Mouse (Mus musculus) adrenal gland (tissue): ENCODE measurements at regions not wholly inside any gene's neighbourhood (a gene's known extent, or its start where the extent isn't known, plus 50 kb on each side); places are given as distances from the start of the nearest gene placed in this dataset.

ENCODE experiments used
- intact Hi-C: fragments of 180-260 bp; cut with DNase I; formaldehyde crosslinking; loops from one replicate; pipeline ENCODE4 v1.15.1; 2025

DNA sequence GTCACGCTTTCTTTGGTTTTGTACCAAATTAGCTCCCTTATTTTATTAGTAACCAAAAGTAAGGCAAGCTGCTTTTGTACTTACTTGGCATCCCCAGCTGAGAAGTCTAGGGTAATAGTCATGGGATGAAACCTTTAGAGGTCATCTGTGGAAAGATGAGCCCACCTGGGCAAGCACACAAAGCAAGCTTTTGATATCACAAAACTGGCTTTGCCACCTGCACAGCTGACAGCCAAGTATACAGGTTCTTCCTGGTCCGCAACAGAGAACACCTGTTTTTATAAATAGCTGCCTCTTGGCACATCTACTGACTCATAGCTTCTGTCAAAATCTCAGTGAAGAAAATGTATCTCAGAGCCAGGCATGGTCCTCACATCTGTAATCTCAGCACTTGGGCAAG lies 197.2 kb downstream of the Arl4a start:
- intact Hi-C loops, result no loop called here

DNA sequence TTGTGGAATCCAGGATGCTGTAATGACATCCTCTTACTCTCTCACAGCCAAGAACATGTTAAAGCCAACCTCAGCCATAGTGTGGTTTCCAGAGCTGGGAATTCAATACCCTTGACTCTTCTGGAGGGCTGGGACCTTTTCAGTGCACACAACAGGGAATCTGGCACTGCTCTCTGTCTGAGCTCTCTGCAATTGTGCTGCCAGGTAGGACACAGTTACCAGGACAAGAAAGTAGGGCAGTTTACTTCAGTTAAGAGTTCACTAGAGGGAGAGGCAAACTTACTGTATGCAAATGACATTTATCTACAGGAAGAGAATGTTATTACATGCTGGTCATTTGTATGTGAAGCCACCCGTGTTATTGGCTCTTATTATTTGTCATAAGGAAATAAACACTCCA lies 197.6 kb downstream of the Arl4a start:
- intact Hi-C loops, result no loop called here

DNA sequence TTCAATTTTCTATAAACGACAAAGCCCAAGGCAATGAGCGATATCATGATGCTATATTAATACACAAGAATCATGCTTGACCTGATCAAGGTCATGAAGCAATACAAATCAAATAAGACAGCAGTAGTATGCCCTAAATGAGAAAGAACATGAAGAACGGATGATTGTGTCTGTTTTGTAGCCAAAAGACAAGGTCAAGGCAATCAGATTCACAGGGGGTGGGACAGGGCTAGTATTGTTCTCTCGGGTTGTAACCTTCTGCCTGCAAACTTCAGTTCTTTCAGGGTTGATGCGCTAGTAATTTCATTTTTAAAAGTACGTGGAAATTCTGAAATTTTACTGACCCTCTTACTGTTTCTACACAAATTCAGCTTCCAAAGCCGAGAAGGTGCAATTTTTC lies 206.7 kb downstream of the Arl4a start:
- intact Hi-C loops, result loop anchor here (10.0 kb wide), 1 partner anchor 204 kb away; the partner anchor contains the start of gene Arl4a

DNA sequence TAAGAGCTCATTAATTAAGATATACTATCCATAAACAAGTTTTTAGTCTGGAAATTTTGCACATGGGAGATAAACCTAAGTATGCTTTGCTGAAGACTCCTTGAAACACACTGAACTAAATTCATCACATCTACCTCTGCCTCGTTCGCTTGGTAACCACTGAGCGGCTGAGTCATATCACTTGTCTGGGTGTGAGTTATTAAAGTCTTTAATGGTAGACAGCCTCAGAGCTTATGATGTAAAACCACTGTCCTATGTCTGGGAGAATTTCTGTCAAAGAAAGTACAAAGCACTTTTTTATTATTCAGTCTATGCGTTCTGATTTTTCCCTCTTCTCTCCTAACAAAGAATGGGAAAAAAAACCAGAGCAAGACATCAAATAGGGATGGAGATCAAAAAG lies 207.3 kb downstream of the Arl4a start:
- intact Hi-C loops, result loop anchor here (10.0 kb wide), 1 partner anchor 204 kb away; the partner anchor contains the start of gene Arl4a

DNA sequence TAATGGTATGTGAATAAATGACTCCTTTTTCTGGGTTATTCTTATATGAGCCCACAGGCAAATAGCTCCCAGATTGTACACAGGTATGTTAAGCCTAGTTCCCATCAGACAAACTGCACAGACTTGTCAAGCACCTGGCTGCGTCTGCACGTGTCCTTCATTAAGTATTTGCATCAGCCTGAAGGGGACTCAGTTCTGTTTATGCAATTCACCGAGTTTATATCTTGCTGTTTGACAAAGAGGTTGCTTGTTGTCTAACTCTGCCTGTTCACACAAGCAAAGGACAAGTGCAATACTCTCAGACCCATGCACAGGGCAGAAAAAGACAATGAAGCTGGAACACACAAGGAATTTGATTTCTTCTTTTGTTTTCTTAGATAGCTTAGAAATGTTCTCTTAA lies 215.2 kb downstream of the Arl4a start:
- intact Hi-C loops, result no loop called here

DNA sequence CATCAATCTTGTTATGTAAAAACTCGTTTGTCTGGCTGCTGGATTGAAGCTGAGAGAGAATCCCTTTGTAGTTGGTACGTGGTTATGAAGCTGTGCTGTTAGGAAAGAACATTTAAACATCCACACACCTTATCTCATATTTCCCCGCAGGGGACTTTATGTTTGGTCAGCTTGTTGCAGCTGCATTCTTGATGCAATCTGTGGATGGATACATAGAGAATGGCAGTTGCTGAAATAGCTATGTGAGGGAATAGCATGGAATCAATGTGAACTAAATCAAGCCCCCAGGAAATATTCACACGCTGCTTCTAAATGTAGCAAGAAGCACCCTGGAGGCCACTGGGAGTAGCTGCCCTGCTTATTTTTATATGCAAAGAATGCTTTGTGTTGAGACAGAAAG lies 236.3 kb downstream of the Arl4a start:
- intact Hi-C loops, result no loop called here

DNA sequence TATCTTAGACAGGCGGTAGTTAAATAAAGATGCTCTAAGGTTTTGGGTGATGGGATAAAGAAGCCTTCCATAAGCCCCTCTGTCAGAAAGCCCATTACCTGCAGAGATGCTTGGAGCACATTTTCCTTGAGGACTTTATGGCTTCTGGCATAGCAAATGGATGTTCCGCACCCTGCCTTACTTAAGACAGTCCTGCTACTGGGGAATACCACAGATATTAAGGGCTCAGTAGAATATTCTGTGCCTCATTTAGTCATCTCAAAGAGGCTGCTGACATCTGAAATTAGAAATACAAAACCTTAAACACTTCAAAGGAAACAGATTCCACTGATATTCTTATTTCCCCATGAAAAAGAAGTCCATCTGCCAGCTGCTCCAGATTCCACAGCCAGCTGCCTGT lies 240.0 kb downstream of the Arl4a start:
- intact Hi-C loops, result no loop called here

DNA sequence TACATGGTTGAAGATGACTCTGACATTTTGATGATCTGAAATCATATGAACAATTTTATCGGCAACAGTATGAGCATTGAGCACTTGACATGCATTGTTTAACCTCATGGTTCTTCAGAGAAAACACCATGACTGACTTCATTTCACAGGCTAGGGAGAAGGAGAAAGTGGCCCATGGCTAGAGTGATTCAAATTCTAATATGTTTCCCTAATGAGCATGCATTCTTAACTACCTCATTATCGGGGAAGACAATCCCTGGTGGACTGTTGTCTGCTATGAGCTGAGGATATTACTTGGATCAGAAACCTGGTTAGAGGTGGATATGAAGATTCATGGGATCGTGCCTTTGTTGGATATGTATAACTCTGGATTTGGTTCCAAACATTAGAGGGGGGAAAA lies 240.9 kb downstream of the Arl4a start:
- intact Hi-C loops, result no loop called here

DNA sequence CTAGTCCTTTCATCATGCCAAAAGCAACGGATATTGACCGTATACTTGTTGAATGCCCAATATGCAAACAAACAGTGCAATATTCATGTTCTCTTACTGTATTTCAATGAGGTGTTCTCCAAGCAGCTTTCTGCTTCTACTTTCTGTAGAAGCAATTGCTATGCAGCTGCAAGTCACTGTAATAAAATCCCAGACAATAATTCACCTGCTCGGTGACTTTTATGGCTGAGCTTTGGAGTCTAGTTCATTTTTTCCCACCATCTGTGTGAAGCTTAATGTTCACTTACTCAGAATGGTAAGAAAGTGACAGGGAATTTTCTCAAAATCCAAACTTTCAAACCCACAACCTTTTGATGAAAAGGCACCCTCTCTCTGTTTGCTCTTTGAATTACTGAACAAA lies 252.8 kb downstream of the Arl4a start:
- intact Hi-C loops, result no loop called here

DNA sequence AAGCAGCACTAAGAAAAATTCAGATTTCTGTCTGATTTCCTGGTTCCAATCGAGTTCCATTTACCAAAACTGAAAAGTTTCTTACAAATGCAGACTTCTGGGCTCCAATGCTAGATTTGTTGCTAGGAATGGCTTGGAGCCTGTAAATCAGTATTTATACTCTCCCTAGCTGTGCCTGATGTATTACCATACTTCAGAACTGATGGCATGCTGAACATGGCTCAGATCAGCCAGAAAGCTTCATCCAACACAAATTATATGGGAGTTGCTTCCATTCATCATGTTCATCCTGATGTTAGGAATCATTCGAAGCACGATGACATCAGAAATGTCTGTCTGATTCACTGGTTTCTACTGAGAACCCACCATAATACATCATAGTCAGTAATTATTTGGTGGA lies 253.3 kb downstream of the Arl4a start:
- intact Hi-C loops, result no loop called here

DNA sequence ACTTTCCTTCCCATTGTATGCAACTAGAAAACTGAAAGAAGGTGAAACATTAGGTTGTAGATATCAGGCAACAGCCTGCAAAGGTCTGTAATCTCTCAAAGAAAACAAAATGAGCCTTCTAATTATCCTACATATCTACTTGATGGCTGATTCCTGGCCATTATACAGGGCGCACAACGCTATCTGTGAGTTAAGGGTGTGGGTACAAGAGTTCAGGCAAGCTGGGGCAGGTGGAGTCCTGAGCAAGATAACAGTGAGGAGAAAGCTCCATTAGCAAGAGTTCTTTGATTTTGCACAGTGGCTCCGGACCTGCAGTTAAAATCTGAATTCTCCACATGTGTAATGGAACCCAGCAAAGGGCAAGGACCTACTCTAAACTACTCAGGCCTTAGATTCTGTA lies 261.7 kb downstream of the Arl4a start:
- intact Hi-C loops, result no loop called here

DNA sequence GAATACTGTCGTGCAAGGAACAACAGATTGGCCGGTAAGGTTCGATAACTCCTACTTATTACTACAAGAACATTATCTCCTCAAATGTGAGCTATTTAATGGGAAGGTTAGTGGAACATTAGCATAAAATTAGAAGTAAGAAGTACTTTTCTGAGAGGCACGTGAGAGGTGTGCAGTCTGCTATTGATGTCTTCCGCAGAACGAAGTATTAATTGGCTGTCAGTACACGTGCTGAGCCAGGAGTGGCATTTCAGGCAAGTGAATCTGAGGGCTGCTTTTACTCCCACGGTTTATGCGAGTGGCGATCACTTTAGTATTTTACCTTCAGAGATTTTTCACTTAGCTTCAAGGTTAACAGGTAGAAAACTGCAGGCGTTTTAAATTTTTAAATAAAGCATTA lies 270.8 kb downstream of the Arl4a start:
- intact Hi-C loops, result loop anchor here (10.0 kb wide), 1 partner anchor 268 kb away; the partner anchor contains the start of gene Arl4a

DNA sequence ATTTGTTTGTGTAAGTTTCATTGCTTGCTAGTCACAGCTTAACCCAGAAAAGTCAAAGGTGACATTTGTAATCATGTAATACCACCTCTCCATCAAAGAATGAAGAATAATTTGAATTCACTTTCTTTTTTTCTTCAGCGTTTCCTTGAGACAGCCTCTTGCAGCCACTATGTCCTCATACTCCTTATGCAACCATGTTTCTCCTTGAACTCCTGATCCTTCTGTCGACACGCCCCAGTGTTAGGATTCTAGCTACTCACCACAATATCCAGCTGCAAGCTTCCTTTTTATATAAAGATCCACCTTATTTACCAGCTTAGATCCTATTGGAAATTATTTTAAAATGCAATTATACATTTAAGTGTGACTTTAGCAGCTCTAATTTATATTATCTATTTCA lies 274.3 kb downstream of the Arl4a start:
- intact Hi-C loops, result loop anchor here (10.0 kb wide), 1 partner anchor 271 kb away; the partner anchor contains the start of gene Arl4a

DNA sequence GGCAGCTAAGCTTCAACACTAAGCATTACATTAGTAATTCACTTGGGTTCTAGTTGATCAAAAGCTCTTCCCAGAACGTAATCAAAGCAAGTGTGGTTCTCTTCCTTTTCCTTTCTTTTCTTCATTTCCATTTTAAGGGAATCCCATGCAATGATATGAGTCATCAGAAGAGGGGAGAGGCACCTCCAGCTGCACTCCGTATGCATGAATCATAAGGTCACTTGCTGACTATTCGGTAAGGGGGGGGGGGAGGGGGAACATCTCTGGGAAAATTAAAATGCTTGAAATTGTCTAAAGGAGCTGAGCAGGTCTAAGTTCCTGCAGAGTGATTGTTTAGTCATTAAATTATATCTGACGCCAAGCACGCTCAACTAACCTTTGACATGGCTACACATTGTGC lies 275.9 kb downstream of the Arl4a start:
- intact Hi-C loops, result loop anchor here (10.0 kb wide), 1 partner anchor 273 kb away; the partner anchor contains the start of gene Arl4a

DNA sequence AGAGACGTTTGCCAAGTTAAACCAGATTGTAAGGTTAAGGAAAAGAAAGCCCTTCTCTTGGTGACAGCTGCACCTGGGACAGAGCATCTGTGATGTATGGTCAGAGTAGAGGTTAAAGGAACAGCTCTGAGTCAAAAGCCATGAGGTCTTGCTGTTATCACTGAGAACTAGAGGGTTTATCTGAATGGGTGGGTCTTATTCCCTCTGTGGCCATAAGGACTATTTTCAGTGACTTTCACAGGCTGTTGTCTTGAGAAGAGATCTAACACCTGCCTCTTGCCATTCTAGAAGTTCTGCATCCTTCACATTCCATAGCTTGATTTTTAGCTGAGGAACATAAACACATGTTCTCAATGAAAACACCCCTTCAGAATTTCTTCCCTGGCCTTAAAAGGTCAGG lies 276.5 kb downstream of the Arl4a start:
- intact Hi-C loops, result loop anchor here (10.0 kb wide), 1 partner anchor 273 kb away; the partner anchor contains the start of gene Arl4a

DNA sequence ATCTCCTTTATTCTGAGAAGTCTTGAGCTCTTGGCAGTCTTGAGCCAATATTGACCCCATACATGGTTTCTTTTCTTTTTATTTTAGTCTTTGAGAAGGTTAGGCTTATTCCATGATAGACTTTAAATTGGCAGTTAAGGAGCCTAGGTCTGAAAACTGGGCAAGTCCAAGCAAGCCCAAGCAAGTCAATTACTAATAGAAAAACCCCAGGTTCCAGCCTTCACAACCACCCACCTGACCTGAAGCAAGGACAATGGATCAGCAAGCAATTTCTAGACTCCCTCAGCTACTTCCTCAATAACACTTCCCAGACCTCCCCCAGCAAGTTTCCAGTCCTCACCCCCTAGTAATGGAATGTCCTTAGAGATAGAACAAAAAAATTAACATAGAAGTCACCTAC lies 279.9 kb downstream of the Arl4a start:
- intact Hi-C loops, result no loop called here

DNA sequence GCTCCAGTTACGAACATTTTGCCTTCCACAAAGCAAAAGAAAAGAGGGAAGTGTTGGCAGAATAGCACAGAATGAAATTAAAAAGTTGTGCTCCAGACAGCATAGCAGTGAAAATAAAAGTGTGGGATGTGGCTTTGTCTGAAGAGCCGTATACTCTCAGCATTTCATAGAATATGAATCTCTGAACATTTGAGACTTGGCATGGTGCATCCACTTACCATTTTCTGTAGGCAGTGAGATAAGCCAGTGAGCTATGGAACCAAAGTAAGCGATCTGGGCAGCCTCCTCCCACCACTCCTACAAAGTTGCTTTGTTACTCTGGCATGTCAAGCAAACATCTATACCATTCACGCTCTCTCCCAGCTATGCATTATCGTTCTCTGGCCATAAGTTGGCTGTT lies 286.0 kb downstream of the Arl4a start:
- intact Hi-C loops, result no loop called here

DNA sequence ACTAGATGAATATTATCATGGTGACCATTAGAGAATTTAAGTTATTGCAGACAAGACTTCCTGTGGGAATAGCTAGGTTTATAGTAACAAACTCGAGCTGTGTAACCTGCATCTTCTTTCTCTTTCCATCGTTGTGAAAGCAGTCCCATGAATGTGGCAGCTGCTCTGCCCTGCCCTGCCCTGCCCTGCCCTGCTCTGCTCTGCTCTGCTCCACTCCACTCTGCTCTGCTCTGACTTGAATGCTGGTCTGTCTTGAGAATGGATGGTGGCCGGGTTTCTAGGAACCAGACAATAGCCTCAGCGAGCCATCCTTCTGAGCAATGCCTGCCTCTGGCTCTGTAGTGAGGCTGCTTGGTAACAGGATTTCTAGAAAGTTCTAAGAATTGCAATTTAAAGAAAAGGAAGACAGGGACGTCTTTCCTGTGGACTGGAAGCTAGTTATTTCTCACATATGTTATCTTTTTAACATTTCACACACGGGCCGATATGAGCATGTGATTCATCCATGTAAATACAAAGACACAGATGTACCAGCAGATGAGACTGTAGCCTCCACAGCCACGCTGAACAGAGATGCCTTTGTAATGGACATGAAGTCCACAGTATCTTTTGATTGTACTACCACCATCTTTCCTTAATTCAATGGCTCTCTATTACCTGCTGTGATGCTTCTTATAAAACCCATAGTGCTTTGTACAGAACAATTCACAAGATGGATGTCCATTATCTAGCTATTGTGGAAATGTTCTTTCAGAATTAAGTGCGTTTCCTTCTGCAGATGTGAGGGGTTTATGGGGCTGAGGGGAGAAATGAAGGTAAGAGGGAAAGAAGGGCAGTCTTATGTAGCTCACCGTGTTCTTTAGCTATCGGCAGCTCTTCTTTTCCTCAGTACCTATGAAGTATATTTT lies 295.4 kb downstream of the Arl4a start:
- intact Hi-C loops, result no loop called here

DNA sequence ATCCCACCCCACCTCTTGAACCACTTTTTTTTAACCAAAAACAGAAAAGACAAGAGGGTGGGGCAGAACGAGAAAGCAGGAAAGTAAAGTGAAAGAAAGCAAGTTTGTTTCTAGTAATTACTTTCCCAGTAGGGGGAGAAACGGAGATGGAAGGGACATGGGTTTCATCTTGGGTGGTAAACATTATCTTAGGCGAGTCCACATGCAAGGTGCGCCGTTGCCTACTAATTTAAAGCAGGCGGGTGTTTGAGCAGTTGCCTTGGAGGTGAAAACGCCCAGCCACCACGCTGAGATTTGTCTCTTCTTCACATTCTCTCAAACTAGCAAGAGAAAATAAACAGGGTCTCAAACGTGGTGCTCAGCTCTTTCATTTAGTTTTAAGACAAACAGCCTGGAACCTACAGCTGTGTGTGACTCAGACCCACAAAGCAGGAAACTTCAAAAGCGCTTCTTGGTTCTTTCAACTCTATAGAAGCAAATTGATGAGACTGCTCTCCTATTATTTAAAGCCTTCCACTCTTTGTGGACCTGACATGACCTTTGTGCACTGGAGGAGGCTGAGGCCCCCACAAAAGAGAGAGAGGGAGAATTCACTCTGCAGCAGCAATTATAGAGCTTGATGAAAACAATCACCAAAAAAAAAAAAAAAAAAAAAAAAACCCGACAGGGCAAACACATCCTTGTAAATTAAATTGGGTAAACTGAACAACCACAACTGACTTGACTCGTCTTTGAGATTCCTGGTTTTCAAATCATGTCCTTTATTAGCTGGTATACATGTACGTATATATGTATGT lies 296.6 kb downstream of the Arl4a start:
- intact Hi-C loops, result no loop called here

DNA sequence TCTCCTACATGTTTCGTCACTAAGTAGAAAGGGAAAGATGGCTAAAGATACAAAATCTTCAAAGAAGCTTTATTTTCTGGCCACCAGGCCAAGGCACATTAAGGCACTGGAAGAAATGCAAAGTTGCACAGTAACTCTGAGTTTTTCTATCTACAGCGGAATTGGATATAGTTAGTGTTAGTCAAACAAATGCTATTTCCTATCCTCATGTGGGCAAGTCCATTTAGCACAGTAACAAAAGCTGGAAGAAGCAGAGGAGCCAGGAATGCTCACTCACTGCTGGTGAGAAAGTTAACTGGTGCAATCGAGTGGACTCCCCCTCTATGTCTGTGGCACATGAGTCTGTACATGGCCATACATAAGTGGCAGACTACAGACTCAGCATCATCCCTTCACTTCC lies 300.9 kb downstream of the Arl4a start:
- intact Hi-C loops, result no loop called here

DNA sequence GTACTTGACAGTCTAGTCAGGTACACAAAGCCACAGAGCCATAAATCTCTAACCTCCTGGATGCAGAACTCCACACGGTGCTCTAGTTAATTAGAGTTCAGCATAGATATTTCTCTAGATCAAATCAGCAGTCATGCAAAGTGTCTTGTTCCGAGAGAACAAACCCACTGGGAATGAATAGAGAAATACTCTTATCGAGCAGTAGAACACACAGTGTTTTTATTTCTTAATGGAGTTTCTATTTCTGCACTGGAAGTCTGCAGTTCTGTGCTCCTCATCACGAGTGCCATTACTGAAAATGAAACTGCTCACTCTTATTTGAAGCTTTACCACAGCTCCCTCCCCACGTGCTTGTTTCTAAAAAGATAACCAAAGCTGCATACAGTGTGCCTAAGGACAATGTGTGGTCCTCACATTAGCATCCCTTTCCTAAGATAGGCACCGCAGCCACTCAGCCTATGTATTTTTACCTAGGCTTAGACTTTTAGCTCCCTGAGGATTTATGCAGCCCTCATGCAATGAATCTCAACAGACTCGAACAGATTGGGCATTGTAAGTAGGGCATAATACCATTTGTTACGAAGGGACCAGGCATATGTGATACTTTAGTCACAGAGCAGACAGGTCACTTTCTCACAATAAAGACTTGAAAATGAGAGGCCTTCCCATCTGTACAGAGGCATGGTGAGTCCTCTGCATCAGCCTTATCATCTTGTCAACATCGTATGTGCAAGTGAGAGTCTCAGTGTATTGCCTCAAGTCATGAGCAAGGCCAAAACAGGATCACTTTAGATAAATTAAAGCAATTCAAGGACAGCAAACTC lies 301.5 kb downstream of the Arl4a start:
- intact Hi-C loops, result no loop called here
